Mouse (Mus musculus): Measurements from ENCODE around the gene Tmem211. TPM values are rescaled to one million over a fixed set of nuclear protein-coding genes. Genes with fewer than 3 reads are reported as not detected.

Gene Tmem211
- polyA plus RNA-seq, 1 experiment from 2014 or later, result not detected

DNA sequence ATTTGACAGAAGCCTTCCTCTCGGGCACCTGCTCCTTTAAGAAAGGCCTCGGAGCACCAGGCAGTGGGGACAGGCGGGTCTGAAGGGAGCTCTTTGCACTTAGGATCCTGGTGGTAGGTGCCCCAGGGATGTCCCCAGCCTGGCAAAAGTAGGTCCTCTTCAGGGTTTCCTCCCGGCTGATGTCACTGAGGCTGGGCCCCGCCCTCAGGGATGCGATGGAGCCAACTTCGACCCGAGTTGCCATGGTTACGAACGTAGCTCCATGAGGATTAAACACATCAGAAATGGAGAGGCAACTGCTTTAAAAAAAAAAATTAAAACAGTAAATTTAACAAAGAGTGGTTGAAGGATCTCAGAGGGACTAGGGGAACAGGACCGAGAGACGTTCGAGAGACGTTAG lies 34.8 kb upstream of the Tmem211 start:
- Histone ChIP-seq H3K4me2 (replicated peaks; ENCODE audit: low read depth) (no peak overlapping the region), H3K9ac (ENCODE audit: low read depth, low read length) (no peak overlapping the region), H3K36me3 (ENCODE audit: control insufficient read depth, insufficient read depth) (peaks cover 44% of the 10 kb centered on the region), H3K4me1 (replicated peaks; ENCODE audit: control insufficient read depth, insufficient read depth, low read length) (no peaks in the 10 kb centered on the region), H3K4me3 (ENCODE audit: low read depth, low read length) (no peak overlapping the region), H3K27ac (ENCODE audit: low read depth, low read length) (no peak overlapping the region), H3K9me3 (ENCODE audit: control insufficient read depth) (no peaks in the 10 kb centered on the region), H3K27me3 (replicated peaks; ENCODE audit: control insufficient read depth, insufficient read depth, low read length) (no peaks in the 10 kb centered on the region)
- 81% methylated on average over 14 of the region's 14 CpGs for WGBS
- no peak for TF ChIP-seq CTCF (IDR thresholded peaks at IDR 0.05; ENCODE audit: low read depth)
- ATAC-seq, result no peak

DNA sequence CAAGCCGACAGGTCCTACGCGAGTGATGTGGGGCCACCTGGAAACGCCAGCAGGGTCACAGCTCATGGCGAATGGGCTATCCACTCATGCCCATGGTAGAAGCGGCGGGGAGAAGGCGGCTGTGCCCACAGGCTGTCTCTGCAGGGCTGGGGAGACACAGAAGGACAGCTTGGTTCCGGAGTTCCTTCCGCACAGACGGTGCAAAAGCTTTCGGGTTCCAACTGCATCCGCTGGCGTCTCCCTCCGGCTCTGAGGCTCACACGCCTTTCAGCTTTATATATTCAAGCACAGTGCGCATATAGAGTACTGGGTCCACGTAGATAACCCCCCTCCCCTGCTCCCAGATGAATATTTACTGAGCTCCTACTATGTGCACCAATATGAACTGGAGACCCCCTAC lies 32.9 kb upstream of the Tmem211 start:
- ATAC-seq, result no peak
- peaks cover 37% of the 10 kb centered on the region for H3K36me3 ChIP-seq (ENCODE audit: control insufficient read depth, insufficient read depth)
- no peak for TF ChIP-seq CTCF (IDR thresholded peaks at IDR 0.05; ENCODE audit: low read depth)

DNA sequence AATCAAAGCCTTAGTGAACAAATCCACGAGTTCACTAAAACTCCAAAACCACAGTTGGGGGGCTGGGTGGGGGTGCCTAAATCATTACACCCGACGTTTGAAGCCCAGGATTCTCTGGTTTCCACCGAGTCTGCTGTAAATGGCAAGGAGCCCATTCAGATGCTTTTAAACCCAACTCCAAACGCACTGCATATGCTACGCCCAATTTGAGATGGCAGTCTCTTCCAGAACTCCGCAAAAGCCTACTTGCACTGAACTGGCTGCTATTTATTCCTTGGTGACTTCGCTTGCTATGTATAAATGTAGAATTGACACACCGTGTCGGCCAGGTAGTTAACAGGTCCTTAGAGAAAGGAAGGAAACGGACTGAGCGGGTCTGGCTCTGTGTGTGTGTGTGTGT lies 31.3 kb upstream of the Tmem211 start:
- no peaks in the 10 kb centered on the region for H3K4me1 ChIP-seq (replicated peaks; ENCODE audit: control insufficient read depth, insufficient read depth, low read length)
- H3K27me3 ChIP-seq (replicated peaks; ENCODE audit: control insufficient read depth, insufficient read depth, low read length), result no peaks in the 10 kb centered on the region
- no peak for TF ChIP-seq CTCF (IDR thresholded peaks at IDR 0.05; ENCODE audit: low read depth)
- no peaks in the 10 kb centered on the region for H3K9me3 ChIP-seq (ENCODE audit: control insufficient read depth)
- 81% methylated on average over 12 of the region's 12 CpGs for WGBS
- H3K4me3 ChIP-seq (ENCODE audit: low read depth, low read length), result no peak overlapping the region
- no peak overlapping the region for H3K4me2 ChIP-seq (replicated peaks; ENCODE audit: low read depth)
- no peak for ATAC-seq
- H3K27ac ChIP-seq (ENCODE audit: low read depth, low read length), result no peak overlapping the region
- H3K36me3 ChIP-seq (ENCODE audit: control insufficient read depth, insufficient read depth), result peaks cover 20% of the 10 kb centered on the region
- H3K9ac ChIP-seq (ENCODE audit: low read depth, low read length), result no peak overlapping the region

More for the DNA sequence above, 32.9 kb upstream of the Tmem211 start:
- Histone ChIP-seq H3K27me3 (replicated peaks; ENCODE audit: control insufficient read depth, insufficient read depth, low read length) (no peaks in the 10 kb centered on the region), H3K4me2 (replicated peaks; ENCODE audit: low read depth) (no peak overlapping the region), H3K4me3 (ENCODE audit: low read depth, low read length) (no peak overlapping the region), H3K9ac (ENCODE audit: low read depth, low read length) (no peak overlapping the region), H3K27ac (ENCODE audit: low read depth, low read length) (no peak overlapping the region), H3K4me1 (replicated peaks; ENCODE audit: control insufficient read depth, insufficient read depth, low read length) (no peaks in the 10 kb centered on the region), H3K9me3 (ENCODE audit: control insufficient read depth) (no peaks in the 10 kb centered on the region)
- 88% methylated on average over 18 of the region's 18 CpGs for WGBS

DNA sequence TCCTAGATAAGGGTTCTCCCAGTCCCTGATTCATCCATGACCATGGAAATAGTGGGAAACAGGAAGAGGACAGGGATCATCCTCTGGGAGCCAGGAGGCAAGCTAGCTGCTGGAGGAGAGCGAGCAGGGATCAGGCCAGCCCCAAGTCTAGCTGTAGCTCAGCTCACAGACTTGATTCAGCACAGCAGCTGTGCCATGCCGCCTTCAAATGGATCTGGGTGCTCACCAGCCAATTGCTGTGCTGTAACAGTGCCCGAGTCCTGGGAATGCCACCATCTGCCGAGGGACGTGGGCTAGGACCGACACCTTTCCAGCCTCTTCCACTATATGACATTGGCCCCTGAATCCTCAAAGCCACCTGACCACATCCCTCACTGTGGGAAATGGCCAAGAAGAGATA lies 30.8 kb upstream of the Tmem211 start:
- no peak overlapping the region for H3K4me3 ChIP-seq (ENCODE audit: low read depth, low read length)
- H3K27me3 ChIP-seq (replicated peaks; ENCODE audit: control insufficient read depth, insufficient read depth, low read length), result no peaks in the 10 kb centered on the region
- no peak for ATAC-seq
- no peak overlapping the region for H3K4me2 ChIP-seq (replicated peaks; ENCODE audit: low read depth)
- no peaks in the 10 kb centered on the region for H3K9me3 ChIP-seq (ENCODE audit: control insufficient read depth)
- WGBS, result 94% methylated on average over 6 of the region's 6 CpGs
- no peak overlapping the region for H3K27ac ChIP-seq (ENCODE audit: low read depth, low read length)
- no peak overlapping the region for H3K9ac ChIP-seq (ENCODE audit: low read depth, low read length)
- H3K36me3 ChIP-seq (ENCODE audit: control insufficient read depth, insufficient read depth), result peaks cover 15% of the 10 kb centered on the region
- no peaks in the 10 kb centered on the region for H3K4me1 ChIP-seq (replicated peaks; ENCODE audit: control insufficient read depth, insufficient read depth, low read length)
- TF ChIP-seq CTCF (IDR thresholded peaks at IDR 0.05; ENCODE audit: low read depth), result no peak

DNA sequence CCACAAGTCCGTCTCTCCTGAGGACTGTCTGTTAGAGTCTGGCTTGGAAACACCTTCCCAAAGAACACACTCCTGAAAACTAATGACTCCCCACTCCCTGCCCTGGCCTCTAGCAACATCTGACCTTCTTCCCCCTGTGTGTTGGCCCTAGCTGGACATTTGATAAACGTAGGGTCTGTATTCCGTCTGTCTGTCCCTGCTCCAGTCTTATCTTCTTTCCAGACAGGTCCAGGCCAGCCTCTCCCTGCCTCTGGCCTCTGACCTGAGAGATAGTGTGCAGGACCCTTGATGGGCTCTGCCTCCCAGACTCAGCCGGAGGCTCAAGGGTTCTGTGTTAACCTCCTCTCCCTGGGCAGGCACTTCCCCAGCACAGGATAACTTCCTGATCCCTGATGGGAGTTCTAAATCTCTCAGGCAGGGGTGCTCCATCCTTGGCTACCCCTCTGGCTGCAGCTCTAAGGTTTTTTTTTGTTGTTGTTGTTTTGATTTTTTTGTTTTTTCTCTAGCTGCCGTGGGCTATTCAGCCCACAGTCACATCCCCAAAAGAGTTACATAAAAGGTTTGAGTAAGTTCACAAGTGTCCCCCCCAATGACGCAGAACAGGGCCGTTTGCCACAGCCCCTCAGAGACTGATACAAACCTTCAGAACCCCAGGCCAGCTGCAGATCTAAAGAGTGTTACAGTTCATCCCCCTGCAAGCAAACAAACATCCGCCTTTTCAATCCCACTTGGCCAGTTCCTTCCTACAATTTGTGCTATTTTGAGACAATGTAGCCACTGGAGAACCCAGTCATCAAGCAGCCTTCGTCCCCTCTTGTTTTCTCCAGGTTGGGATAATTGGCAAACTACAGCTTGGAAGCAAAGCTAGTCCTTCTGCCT lies 29.6 kb upstream of the Tmem211 start:
- H3K36me3 ChIP-seq (ENCODE audit: control insufficient read depth, insufficient read depth), result 0 out of 2 replicates have a peak, but pooled peaks cover 6% of the 10 kb centered on the region
- H3K9ac ChIP-seq (ENCODE audit: low read depth, low read length), result no peak overlapping the region
- TF ChIP-seq CTCF (IDR thresholded peaks at IDR 0.05; ENCODE audit: low read depth), result no peak
- no peaks in the 10 kb centered on the region for H3K4me1 ChIP-seq (replicated peaks; ENCODE audit: control insufficient read depth, insufficient read depth, low read length)
- no peak for ATAC-seq
- H3K27ac ChIP-seq (ENCODE audit: low read depth, low read length), result peak overlapping the region; percentile 35; the same call in 1 of the 2 replicates
- H3K4me3 ChIP-seq (ENCODE audit: low read depth, low read length), result no peak overlapping the region
- no peaks in the 10 kb centered on the region for H3K9me3 ChIP-seq (ENCODE audit: control insufficient read depth)
- 50% methylated on average over 9 of the region's 9 CpGs for WGBS
- no peaks in the 10 kb centered on the region for H3K27me3 ChIP-seq (replicated peaks; ENCODE audit: control insufficient read depth, insufficient read depth, low read length)
- H3K4me2 ChIP-seq (replicated peaks; ENCODE audit: low read depth), result 0 out of 2 replicates have a peak overlapping the region, but pooled peaks have one; percentile 24

DNA sequence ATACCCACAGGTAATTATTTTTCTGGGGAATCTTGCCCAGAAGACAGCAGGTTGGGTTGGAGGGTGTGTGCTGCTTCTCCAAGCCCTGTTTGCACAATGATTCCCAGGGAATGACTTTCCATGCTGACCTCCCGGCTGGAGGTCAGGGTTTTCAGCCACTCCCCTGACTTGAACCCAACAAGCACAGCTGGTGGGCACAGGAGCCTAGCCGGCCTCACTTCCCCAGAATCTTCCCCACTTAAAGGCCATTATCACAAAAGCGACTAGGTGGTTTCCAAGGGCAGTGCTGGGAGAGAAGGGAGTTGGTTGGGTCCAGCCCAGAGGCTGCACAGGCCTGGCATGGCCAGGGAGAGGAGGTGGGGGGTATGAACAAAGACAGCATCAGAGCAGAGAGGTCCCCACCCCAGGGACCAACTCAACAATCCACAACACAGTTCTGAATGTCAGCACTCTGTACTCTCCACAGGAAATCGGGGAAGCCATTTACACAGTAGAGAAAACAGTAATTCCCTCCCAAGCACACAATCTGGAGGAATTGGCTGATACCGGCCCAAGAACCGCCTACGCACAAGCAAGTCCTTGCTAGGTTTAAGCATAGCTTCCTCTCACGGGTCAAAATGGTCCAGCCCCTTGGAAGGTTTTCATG lies 27.5 kb upstream of the Tmem211 start:
- Histone ChIP-seq H3K36me3 (ENCODE audit: control insufficient read depth, insufficient read depth) (0 out of 2 replicates have a peak, but pooled peaks cover 6% of the 10 kb centered on the region), H3K27me3 (replicated peaks; ENCODE audit: control insufficient read depth, insufficient read depth, low read length) (no peaks in the 10 kb centered on the region), H3K9ac (ENCODE audit: low read depth, low read length) (no peak overlapping the region), H3K4me3 (ENCODE audit: low read depth, low read length) (no peak overlapping the region), H3K9me3 (ENCODE audit: control insufficient read depth) (no peaks in the 10 kb centered on the region), H3K4me2 (replicated peaks; ENCODE audit: low read depth) (no peak overlapping the region), H3K4me1 (replicated peaks; ENCODE audit: control insufficient read depth, insufficient read depth, low read length) (no peaks in the 10 kb centered on the region), H3K27ac (ENCODE audit: low read depth, low read length) (0 out of 2 replicates have a peak overlapping the region, but pooled peaks have one; percentile 28)
- TF ChIP-seq CTCF (IDR thresholded peaks at IDR 0.05; ENCODE audit: low read depth), result no peak
- WGBS, result 40% methylated on average over 8 of the region's 8 CpGs
- no peak for ATAC-seq
